Mouse (Mus musculus): ENCODE measurements around the gene Clrn2.

Clrn2 gene

GRCm38 (mm10) chr5:45454456-45454855, 905 bp downstream of the Clrn2 start:
- no peak for DNase-seq

- peak; percentile 88 for DNase-seq
These were observed 19.4 kb downstream of the Clrn2 start for GRCm38 (mm10) chr5:45472880-45473450.

GRCm38 (mm10) chr5:45473521-45473920, 20.0 kb downstream of the Clrn2 start:
- DNase-seq: peak; percentile 47

GRCm38 (mm10) chr5:45474215-45474614, 20.7 kb downstream of the Clrn2 start:
- DNase-seq: peak; percentile 76

- no peak for DNase-seq
These were observed 21.2 kb downstream of the Clrn2 start for GRCm38 (mm10) chr5:45474758-45475157.

- no peak for DNase-seq
These were observed 22.2 kb downstream of the Clrn2 start for GRCm38 (mm10) chr5:45475771-45476170.

- no peak for DNase-seq
These were observed 22.7 kb downstream of the Clrn2 start for GRCm38 (mm10) chr5:45476288-45476687.

GRCm38 (mm10) chr5:45477601-45478000, 24.1 kb downstream of the Clrn2 start:
- DNase-seq: no peak

GRCm38 (mm10) chr5:45480066-45480465, 26.5 kb downstream of the Clrn2 start:
- DNase-seq: no peak

GRCm38 (mm10) chr5:45481125-45481524, 27.6 kb downstream of the Clrn2 start:
- DNase-seq: no peak

GRCm38 (mm10) chr5:45482607-45483006, 29.1 kb downstream of the Clrn2 start:
- DNase-seq: no peak

- DNase-seq: no peak
These were observed 30.1 kb downstream of the Clrn2 start for GRCm38 (mm10) chr5:45483654-45484053.

GRCm38 (mm10) chr5:45491776-45492175, 38.2 kb downstream of the Clrn2 start:
- DNase-seq: no peak

GRCm38 (mm10) chr5:45493191-45494092, 39.9 kb downstream of the Clrn2 start, which contains the start of gene Lap3:
Gene Lap3 (plus strand): TSS chr5:45493374.
- DNase-seq: peak; percentile 99

GRCm38 (mm10) chr5:45494093-45494755, 40.7 kb downstream of the Clrn2 start:
- DNase-seq: no peak

- DNase-seq: no peak
These were observed 42.0 kb downstream of the Clrn2 start for GRCm38 (mm10) chr5:45495429-45495975.

- DNase-seq: no peak
These were observed 42.5 kb downstream of the Clrn2 start for GRCm38 (mm10) chr5:45496042-45496441.

GRCm38 (mm10) chr5:45496479-45496878, 42.9 kb downstream of the Clrn2 start:
- no peak for DNase-seq

GRCm38 (mm10) chr5:45496930-45497550, 43.5 kb downstream of the Clrn2 start:
- no peak for DNase-seq

GRCm38 (mm10) chr5:45497564-45497963, 44.0 kb downstream of the Clrn2 start:
- DNase-seq: no peak

- peak; percentile 62 for DNase-seq
These were observed 56.5 kb downstream of the Clrn2 start for GRCm38 (mm10) chr5:45510071-45510470.

GRCm38 (mm10) chr5:45512908-45513307, 59.4 kb downstream of the Clrn2 start:
- DNase-seq: no peak

GRCm38 (mm10) chr5:45513511-45513910, 60.0 kb downstream of the Clrn2 start:
- DNase-seq: no peak
